Mouse (Mus musculus): Measurements from ENCODE around the gene Rere. TPM values are rescaled to one million over a fixed set of nuclear protein-coding genes. Genes with fewer than 3 reads are reported as not detected.

Gene Rere
- polyA plus RNA-seq, 1 experiment from 2014 or later: 22.2 TPM

DNA sequence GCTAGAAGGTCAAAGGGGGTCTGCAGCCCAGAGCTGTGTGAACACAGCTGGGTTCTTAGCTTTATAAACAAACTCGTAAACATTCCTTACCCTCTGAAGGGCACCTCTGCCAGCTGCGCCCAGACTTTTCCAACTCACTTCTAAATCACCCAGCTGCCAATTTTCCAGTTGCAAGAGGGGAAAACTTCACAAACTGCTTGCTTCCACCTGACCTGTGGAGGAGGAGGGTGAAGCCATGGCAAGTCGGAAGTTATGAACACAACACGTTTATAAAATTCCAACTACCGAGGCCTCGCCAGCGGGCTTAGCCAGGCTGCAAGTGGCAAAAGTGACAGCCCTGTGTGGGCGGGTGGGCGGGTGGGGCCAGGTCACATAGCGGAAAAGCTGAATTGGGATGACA lies 384.4 kb downstream of the Rere start:
- H3K4me2 ChIP-seq (ENCODE audit: low read depth, low read length): no peak overlapping the region
- no peaks in the 10 kb centered on the region for H3K36me3 ChIP-seq (ENCODE audit: control insufficient read depth, insufficient read depth, low read length)
- 76% methylated on average over 10 of the region's 10 CpGs for WGBS
- no peak for ATAC-seq
- no peak overlapping the region for H3K4me3 ChIP-seq (ENCODE audit: low read length)
- no peak overlapping the region for H3K27ac ChIP-seq (ENCODE audit: low read length)
- no peaks in the 10 kb centered on the region for H3K9me3 ChIP-seq (ENCODE audit: control insufficient read depth, low read length)
- H3K27me3 ChIP-seq (replicated peaks; ENCODE audit: control insufficient read depth, insufficient read depth, low read length): no peaks in the 10 kb centered on the region
- no peak overlapping the region for H3K9ac ChIP-seq (ENCODE audit: low read depth, low read length)
- peaks cover 10% of the 10 kb centered on the region; the same call in 1 of the 2 replicates for H3K4me1 ChIP-seq (ENCODE audit: control insufficient read depth, insufficient read depth, low read length)

Other genes starting within 250 kb of the Rere start
- 1.6 and 1.8 TPM in 2 replicates for gene Gpr157, start 194.3 kb upstream of the Rere start, polyA plus RNA-seq (2015; fragmentation: Nextera tagmentation; extraction: Ambion mirVana)
- 2.4 and 3.4 TPM in 2 replicates for gene Slc2a5, start 162.4 kb upstream of the Rere start, polyA plus RNA-seq (2015; fragmentation: Nextera tagmentation; extraction: Ambion mirVana)
- gene Slc2a7, start 132.7 kb upstream of the Rere start, polyA plus RNA-seq (2015; fragmentation: Nextera tagmentation; extraction: Ambion mirVana): 1.1 and 1.6 TPM in 2 replicates
- not detected in 2 replicates for gene Car6, start 80.3 kb upstream of the Rere start, polyA plus RNA-seq (2015; fragmentation: Nextera tagmentation; extraction: Ambion mirVana)
- gene Eno1, start 44.9 kb upstream of the Rere start, polyA plus RNA-seq (2015; fragmentation: Nextera tagmentation; extraction: Ambion mirVana): 1,882 and 2,067 TPM in 2 replicates

All from intestine, embryonic 16.5 days (tissue).